Mouse (Mus musculus) kidney, postnatal 25 days (tissue): ENCODE data around the gene Kif26b.

Experiments used
- DNase-seq, 2 experiments: peaks; one replicate each; pipeline ENCODE4 v3.0.0; 2021; ENCODE audit warnings: mixed read lengths in 2 of 2

The Kif26b gene

GRCm38 (mm10) chr1:178528431-178529351 is at the start of gene Kif26b:
Kif26b (plus strand) TSS chr1:178529125.
- peak; percentile 21 to 49 for DNase-seq

DNA sequence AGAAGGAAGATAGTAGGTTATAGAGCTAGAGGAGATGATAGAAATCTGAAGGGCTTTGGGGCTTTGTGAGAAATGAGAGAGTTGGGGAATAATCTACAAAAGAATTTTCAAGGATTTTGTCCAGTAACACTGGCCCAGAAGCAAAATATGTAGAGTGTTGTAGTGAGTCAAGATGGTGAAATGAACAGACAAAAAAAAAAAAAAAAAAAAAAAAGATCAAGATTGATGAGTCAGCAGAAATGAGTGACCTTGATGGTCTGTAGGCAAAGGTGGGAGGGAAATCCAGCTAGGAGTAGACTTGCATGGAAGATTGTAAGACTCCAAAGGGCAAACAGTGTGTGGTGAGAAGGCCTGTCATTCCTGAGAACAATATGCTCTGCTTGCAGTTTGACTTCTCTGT is 45.1 kb upstream of the Kif26b start:
- no peak for DNase-seq

DNA sequence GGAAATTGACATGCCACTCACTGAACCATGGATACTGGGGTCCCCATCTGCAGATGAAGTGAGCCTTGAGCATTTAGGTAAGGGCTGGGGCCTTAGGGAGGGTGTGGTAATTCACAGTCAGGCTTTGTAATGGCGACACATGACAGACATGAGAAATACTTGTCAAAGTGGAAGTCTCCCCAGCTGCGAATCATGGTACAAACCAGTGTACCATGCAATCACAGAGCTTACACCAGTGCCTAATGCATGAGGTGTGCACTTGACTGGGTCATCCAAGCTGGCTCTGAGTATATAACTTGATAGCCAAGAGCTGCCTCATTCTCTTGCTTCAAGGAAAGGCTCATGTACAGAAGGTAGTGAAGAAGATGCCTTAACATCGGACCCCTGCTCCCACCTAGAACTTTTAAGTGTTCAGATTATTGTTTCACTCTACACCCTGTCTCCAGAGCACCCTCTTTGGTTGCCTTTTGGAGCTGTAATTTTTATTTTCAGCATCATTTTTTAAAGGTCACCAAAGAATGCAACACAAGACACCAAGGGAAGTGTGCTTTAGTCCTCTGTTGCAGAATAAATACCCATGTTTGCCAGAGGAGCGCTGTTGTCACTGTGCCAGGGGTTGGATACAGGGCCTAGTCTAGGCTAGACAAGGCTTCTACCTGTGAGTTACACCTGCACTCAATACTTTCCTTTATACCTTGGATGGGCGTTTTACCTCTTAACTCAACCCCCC is 43.6 kb upstream of the Kif26b start:
- no peak for DNase-seq

GRCm38 (mm10) chr1:178485868-178486220 is 43.1 kb upstream of the Kif26b start:
- no peak for DNase-seq

- DNase-seq = no peak
Measured at GRCm38 (mm10) chr1:178486828-178487227, 42.1 kb upstream of the Kif26b start.

DNA sequence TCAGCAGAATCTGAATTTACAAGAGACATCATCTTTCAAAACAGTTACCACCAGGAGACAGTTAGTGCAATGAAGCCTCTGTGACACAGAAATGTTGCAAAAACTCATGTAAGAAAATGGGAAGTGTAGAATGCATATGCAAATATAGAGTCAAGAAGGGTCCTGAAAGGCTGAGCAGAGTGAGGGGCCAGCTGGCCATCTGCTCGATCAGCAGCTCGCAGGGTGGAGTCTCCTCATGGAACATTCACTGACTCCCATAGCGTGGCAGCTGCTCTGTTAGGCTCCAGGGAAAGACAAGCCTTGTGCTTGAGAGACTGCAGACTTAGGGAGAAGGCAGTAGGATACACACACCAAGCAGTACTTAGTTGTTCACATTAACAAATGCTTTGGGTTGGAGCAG is 39.8 kb upstream of the Kif26b start:
- no peak for DNase-seq

DNA sequence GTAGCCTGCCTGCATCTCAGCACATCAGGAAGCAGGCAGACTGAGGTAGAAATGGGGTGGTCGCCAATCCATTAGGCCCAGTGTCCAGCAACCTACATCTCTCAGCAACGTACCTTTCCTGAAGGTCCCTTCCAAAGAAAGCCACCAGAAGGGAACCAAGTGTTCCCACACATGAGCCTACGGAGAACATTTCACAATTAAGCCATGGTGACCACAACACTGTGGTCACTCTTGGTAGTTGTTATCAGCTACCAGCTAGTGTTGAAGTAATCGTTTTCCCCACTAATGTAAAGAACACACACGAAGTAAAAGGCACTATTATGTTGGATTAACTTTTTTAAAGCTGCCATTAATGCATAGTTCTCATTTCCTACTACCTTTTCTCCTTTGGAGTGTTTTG is 37.2 kb upstream of the Kif26b start:
- DNase-seq = no peak

- no peak for DNase-seq
Measured at GRCm38 (mm10) chr1:178492493-178492892, 36.4 kb upstream of the Kif26b start.

DNA sequence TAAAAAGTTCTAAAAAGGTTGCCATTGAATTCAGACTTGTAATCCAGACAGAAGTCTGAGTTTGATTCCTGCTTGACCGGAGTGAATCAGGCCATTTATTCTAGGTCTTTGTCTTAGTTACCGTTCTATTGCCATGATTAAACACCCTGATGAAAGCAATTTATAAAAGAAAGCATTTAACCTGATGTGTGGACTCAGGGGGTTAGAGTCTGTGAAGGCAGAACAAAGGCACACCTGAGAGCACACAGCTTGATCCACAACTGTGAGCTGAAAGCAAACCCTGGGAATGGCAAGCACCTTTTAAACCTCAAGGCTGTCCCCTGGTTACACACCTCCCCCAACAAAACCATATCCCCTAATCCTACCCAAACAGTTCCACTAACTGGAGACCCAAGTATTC is 32.7 kb upstream of the Kif26b start:
- DNase-seq = no peak

- peak in 1 of 2 experiments; percentile 37 for DNase-seq
Measured at GRCm38 (mm10) chr1:178496841-178497240, 32.1 kb upstream of the Kif26b start.

DNA sequence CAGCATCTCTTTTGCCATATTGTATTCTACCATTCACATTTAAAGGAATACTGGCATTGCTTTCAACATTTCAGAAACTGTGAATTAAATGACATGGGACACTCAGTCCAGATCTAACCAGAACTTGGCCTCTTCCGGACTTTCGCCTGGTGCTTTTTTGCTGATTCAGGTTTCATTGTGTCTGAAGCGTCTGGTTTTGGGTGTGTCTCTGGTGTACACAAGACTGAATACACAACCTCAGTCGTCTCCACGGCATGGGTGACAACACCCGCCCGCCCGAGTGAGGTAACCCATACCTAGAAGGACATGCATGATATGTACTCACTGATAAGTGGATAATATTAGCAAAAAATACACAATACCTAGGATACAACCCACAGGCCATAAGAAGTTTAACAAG is 22.0 kb upstream of the Kif26b start:
- no peak for DNase-seq

- DNase-seq = no peak
Measured at GRCm38 (mm10) chr1:178512323-178513031, 16.4 kb upstream of the Kif26b start.

GRCm38 (mm10) chr1:178513954-178514353 is 15.0 kb upstream of the Kif26b start:
- DNase-seq = no peak

- DNase-seq = no peak
Measured at GRCm38 (mm10) chr1:178515839-178516238, 13.1 kb upstream of the Kif26b start.

DNA sequence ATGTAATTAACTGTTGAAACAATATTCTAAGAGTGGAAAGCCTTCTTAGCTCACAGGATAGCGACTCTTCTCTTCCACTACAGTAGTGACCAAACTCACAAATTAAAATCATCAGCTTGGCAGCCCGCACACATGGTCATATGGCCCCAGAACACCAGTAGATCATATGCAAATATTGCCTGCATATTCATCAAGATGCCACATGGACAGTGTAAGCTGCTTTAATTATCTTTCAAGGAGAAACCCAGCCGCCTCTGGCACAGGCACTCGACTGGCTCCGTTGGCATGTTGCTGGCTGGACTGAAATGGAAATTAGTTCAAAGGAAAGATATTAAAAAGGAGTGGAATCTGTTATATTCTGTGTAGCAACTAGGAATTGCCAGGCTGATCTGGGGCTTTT is 6.5 kb upstream of the Kif26b start:
- no peak for DNase-seq

DNA sequence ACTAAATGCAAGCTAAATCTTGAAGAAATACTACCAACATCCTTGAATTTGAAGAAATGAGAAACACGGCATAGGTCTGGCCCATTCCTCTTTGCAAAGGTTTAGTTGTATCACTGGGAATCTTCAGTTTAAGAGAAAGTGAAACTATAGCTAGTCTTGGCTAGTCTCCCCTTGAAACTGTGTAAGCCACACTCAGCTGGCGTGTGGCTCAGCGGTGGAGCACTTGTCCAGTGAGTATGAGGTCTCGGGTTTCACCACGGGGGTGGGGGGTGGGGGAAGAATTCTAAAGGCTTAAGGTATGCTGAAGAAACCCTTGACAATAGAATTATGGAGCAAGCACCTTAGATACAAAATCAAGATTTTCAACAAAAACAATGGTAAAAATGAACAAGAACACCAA is 5.8 kb upstream of the Kif26b start:
- DNase-seq = no peak

DNA sequence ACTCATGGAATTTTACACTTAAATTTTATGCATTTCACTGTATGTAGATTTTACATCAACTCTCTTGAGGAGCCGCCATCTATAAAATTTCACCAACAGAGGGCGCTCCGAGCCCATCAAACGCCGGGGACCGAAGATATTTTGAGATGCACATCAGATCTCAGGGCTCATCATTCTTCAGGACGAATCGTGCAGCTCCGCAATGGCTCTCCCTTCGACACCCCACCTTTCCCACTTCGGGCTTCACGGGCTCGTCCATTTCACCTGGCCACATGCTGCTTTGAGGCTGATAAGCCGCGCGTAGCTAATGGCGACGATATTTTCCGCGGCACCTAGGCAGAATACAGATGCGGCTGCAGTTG is 1.8 kb upstream of the Kif26b start:
- peak; percentile 58 to 77 for DNase-seq

- DNase-seq = peak; percentile 32 to 53
Measured at GRCm38 (mm10) chr1:178527547-178528361, 1.2 kb upstream of the Kif26b start.

DNA sequence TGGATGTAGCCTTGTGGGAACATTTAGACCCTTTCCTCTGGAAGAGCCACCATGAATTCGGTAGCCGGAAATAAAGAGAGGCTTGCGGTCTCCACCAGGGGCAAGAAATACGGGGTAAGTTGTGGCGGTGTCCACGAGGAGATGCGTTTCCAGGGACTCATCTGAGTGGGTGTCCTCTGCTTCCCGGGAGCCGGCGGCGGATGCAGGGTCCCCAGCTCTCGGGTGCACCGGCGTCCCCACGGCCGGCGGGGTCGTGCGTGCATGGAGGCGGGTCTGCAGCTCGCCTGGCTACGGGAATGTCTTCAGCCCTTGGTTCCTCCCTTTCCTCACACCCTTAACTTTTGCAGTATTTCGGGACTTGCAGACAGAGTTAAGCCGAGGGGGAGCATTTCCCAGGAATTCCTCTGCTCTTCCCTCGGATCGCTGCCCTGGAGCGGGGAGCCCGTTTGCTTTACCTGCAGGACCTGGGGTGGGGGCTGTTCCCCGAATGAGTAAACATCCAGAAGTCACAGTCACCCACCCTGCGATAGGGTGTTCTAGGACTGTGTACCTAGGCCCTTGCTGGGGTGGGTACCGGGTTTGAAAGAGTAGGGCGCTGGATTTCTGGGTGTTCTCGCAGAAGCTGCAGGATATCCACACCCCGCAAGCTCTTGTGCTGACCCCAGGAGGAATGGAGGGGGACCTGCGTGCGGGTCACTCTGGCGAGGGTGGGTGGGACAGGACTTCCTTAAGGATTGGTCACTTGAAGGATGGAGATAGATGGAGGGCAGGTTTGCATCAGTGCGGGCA is 781 bp downstream of the Kif26b start:
- DNase-seq = no peak

- DNase-seq = peak; percentile 79 to 86
Measured at GRCm38 (mm10) chr1:178530301-178531078, 1.6 kb downstream of the Kif26b start.

DNA sequence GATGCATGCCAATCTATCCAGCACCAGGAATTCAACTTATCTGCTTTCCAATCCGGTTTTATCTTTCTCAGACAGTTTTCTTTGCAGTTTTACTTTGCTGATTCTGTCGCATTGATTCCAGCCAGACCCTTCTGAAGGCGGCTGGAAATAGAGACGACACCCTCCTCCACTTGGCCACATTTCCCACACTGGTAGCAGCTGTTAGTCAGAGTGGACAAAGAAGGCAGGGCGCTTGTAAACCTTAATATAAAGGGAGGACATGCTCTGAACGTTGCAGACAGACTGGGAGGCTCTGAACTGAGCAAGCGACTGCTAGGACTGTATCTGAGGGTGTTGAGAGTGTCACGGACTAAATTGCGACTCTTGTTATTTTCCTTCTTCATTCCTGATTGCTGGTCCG is 11.3 kb downstream of the Kif26b start:
- DNase-seq = no peak
